Mouse (Mus musculus) layer of hippocampus, adult 11-12 months (tissue): ENCODE measurements around the gene Sppl3.
A peak's percentile ranks its signal among the peaks of the same experiment; 100 is the strongest.
"Not testable (repeated sequence)": the region's sequence is repeated elsewhere in the genome, so short reads cannot be mapped to it uniquely, and the experiment has no call there.

Source experiments
- DNase-seq: peaks from one replicate; pipeline ENCODE4 v3.0.0; 2022; ENCODE audit warnings: low spot score

Gene Sppl3

DNA sequence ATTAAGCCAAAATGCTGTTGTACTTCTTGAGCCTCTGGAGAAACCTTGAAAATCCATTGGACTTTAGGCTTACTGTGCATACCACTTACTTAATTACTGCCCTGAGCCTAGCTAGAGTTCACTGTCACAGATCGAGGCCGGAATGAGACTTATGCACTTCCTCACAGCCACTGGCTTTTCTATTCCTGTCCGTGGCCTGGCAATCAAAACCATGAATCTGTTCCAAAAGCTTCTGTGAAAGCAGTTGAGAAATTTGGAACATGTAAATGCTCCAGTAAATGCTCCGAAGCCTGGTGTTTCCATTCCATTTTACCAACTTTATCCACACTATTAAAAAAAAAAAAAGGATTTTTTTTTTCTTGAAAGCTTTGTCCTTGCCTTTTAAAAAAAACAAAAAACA, 29.8 kb downstream of the Sppl3 start:
- DNase-seq, result peak; percentile 27

DNA sequence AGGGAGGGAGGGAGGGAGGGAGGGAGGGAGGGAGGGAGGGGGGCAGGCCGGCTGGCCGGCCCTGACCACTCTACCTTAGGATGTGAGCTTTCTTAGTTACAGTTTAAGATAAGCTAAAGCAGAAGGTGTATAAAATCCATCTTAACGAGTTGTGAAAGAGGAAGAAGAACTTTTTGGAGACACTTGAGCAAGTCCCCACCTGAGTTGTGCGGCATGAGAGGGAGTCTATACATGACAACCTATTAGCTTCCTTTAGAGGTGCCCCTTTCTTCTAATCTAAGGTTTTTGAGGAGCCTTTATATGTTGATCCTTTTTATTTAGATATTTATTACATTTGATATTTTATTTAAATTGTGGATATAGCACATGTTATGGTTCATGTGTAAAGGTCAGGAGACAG, 32.7 kb downstream of the Sppl3 start:
- DNase-seq, result no peak

- DNase-seq, result no peak
These were observed 34.3 kb downstream of the Sppl3 start for GRCm38 (mm10) chr5:115045146-115045677.

GRCm38 (mm10) chr5:115049692-115050091, 38.8 kb downstream of the Sppl3 start:
- no peak for DNase-seq

DNA sequence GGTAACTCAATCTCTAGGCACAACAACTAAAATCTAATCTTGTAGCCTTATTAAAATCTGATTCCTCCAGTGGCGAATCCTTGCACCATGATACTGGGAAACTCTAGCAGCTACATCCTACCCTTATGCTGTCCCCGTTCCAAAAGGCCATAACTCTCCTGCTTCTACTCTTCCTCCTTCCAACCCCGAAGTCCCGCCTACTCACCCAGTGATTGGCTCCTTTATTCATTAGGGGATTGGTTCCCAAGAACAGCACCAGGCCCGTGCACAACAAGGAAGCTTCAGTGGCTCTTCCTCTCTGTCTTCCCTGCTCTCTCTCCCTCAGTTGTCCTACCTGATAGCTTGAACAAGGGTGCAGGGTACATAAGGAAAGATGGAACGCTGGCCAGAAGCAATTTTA, 39.8 kb downstream of the Sppl3 start:
- DNase-seq, result no peak

DNA sequence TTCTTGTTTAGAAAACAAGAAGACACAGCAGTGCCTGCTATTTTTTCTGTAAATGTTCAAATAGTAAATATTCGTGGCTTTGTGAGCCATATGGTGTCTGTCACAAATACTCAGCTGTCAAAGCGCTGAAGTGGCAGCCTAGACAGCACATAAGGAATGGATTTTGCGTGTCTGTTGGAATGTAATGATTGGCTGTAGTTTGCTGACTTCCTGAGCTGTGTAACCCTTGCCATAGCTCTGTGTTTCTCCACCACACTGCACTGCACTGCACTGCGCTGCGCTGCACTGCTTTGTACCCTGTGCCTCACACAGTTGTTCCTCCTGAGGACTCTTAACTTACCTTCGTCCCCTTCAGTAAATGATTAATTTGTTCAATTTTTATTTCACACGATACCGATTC, 41.6 kb downstream of the Sppl3 start:
- DNase-seq, result no peak

- no peak for DNase-seq
These were observed 43.0 kb downstream of the Sppl3 start for GRCm38 (mm10) chr5:115053791-115054396.

DNA sequence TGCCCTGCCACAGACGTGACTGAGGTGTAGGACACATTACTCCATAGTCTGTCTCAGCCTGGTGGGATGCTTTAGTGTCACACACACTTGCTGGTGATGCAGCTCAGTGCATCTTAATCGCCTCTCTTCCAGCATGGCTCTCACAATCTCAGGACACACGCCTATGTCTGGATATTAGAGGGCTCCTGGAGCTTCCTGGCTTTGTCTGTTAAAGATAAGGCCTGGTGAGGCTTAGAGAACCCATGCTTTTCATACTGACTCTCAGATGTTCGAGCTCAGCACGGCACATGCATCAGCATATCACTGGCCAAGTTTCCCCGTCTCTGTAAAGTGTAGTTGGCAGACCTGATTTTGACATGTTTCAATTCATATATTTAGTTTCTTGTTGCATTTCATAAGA, 44.5 kb downstream of the Sppl3 start:
- DNase-seq, result no peak

DNA sequence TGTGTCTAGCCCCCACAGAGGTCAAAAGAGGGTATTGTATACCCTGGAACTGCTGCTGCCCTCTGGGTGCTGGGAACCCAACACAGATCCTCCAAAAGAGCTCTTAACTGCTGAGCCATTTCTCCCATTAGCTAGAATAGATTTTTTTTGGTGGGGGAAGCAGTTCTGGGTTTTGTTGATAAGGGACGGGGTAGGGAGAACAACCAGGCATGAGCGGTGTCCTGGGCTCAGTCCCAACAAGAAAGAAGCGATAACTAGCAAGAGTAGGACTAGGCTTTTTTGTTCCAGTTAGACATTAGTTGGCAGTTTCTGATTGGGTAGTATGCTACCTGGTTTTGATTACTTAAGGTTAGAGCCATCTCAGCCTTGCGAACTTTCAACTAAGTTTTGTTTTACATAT, 46.2 kb downstream of the Sppl3 start:
- no peak for DNase-seq

DNA sequence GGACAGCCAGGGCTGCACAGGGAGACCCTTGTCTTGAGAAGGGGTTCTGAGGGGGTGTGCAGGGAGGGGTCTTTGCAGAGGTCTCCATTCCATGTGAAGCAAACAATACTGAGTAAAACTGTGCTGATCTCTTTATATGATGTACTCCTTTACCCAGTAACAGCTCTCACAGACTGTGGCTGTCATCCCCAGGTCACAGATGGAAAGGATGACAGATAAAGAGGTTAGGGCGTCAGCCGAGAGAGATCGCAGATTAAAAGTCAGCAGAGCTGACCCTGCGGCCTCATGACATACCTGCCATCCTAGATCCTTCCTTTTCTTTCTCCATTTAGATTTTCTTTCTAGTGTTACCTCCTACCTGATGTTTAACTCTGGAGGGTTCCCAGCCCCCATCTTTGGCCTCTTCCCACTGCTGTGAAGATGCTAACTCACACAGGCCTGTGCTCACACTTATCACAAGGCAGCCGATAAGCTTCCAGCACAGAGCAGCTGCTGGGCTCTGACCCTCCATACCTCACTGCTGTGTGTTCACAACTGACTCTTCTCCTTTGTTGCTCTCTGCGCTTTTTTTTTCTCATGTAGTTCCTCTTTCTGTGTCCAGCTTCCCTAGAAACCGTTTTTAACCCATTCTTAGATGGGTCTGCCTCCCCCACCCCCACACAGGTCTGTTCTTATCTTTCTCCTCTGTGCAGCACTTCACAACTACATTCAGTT, 47.8 kb downstream of the Sppl3 start:
- DNase-seq, result no peak

GRCm38 (mm10) chr5:115060067-115060695, 49.2 kb downstream of the Sppl3 start:
- no peak for DNase-seq

DNA sequence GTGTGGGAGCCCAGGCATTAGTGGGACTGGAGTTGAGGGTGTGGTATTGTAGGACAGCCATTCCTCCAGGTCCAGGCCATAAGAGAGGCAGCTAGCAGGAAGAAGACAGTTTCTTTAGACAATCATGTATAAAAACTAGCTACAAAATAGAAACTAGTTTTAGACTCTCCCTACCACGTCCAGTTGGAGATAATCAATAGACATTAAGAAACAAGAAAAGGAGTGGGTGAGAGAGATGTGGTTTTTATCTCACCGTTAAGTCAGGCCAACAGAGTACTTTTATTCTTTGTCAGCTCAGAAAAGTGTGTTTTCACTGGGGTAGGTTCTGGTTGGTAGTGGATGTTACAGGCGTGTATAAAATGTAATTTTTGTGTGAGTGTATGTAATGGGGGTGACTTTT, 50.0 kb downstream of the Sppl3 start:
- no peak for DNase-seq

GRCm38 (mm10) chr5:115062566-115062965, 51.6 kb downstream of the Sppl3 start:
- DNase-seq, result no peak

DNA sequence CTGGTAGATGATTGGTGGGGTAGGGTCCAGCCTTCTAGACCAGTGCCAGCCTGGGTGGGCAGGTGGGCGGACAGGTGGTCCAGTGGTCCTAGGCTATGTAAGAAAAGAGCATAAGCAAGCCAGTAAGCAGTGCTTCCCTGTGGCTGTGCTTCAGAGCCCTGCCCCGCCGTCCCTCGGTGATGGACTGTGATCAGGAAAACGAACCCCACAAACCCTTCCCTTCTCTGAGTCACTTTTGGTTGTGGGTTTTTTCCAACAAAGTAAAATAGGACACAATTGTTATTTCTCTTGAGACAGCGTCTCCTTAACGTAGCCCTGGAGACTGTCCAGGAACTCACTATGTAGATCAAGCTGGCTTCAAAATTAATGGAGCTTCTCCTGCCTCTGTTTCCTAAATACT, 52.5 kb downstream of the Sppl3 start:
- no peak for DNase-seq

GRCm38 (mm10) chr5:115066245-115066644, 55.3 kb downstream of the Sppl3 start:
- no peak for DNase-seq

DNA sequence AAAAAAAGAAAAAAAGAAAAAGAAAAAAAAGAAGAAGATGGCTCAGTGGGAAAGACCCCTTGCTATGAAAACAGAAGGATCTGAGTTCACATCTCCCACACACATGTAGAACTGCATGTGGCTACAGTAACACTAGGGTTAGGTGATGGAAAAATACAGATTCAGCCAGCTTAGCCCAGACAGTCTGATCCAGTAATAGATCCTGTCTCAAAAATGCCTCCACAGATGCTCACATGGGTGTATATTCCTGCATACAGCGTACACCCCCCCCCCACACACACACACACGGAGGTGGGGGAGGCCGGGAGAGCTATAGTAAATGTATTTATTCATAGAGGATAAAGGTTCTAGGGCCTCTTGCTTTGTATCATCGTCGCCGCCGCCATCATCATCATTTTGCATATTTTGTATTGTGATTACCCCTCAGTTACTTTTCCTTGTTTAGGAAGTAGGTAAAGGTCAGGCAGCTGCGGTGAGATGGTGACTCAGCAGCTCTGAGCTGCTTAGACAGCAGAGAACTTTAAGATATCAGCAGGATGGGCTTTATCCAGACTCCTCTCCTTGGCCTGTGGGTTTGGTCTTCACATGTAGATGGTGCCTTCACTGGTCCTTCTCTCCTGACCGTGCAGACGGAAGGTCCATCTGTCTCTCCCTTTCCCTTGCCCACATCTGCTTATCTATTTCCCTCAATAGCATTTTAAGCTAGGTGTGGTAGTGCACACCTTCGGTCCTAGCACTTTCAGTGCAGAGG, 57.9 kb downstream of the Sppl3 start:
- no peak for DNase-seq

- no peak for DNase-seq
These were observed 58.7 kb downstream of the Sppl3 start for GRCm38 (mm10) chr5:115069611-115070010.

GRCm38 (mm10) chr5:115070457-115070856, 59.5 kb downstream of the Sppl3 start:
- no peak for DNase-seq

DNA sequence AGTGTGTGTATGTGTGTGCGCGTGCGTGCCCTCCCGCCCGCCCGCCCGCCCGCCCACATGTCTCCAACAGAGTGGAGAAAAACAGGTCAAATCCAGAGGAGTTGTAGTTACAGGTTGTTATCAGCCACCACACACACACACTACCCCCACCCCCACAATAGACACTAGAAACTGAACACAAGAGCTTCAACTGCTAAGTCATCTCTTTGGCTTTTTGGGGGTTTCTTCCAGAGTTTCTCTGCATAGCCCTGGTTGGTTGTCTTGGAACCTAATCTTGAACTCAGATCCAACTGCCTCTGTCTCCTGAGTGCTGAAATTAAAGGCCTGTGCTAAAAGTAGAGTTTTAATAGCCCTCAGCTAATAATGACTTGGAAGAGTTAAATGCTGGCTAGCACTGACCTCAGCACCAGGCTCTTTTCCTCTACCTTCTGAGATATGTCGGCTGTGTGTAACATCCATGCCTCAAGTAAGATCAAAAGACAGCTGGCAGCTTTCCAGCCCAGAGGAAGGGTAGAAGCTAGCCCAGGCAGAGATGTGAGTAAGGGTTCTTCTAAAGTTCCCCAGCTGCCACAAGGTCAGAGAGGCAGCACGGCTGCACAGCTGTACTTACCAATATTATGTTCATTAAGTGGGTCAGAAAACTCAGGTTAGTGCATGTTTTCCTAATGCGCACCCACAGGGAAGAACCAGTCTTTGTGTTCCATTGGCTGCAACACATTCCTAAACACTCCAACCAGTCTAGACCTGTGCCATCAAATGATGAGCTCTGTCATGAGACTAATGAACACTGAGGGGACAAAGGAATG, 60.4 kb downstream of the Sppl3 start:
- no peak for DNase-seq

- peak; percentile 45 for DNase-seq
These were observed 61.2 kb downstream of the Sppl3 start for GRCm38 (mm10) chr5:115072143-115072542.

DNA sequence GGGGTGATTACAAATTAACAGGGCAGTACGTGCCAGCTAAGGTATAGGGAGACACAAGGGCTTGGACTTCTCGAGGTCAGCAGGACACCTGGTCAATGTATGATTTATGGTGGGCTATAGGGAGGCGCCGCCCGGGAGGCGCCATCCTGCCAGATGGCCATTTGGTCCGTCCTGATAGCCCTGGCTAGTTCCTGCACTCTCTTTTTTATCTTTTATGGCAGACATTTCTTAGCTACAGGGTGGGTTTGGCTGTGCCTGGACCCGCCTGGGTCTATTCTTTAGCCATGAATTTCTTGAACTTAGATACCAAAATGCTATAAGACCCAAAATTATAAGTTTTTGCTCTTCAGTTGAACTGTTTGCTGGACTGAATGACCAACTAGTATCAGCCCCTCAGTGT, 62.4 kb downstream of the Sppl3 start:
- not testable (repeated sequence) for DNase-seq

- no peak for DNase-seq
These were observed 63.8 kb downstream of the Sppl3 start for GRCm38 (mm10) chr5:115074749-115075148.
